Comparison of ENCODE assay signal across 23 mouse cellular contexts in the genomic region with DNA sequence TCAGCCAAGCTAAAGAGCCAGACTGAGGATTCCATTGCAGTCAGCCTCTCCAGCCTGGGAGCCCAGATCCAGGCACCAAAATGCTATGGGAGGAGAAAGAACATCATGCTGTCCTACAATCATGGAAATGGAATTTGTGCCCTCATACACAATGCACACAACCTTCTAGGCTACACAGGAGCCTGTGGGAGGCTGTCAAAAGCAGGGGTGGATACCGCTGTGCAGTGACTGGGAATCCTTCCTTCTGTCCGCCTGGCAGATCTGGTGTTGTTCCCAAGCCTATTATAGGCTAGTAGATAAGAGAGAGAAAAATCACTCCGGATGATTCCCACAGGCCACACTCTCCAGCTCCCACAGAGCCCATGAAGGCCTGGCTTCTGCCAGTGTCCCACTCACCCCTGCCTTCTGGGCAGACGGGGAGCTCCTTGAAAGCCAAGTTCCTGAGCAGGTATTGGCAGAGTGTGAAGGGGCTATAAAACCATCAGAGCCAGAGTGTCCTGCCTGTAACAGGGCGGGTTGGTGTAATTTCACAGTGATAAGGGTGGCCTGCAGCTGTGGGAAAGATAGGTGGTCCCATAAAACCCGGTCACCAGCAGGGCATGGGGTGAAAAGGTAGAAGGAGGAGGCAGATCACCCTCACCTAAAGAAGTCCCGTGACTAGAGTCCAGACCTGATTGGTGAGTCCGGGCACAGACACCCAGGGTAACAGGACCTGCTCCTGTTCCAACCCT. TPM values are rescaled to one million over a fixed set of nuclear protein-coding genes. Genes with fewer than 3 reads are reported as not detected.
DNase-seq lines count a peak whose midpoint lies in the region; ATAC-seq and TF ChIP-seq lines count a peak whose summit lies in the region.
"Had no signal": no experiment of that assay in that cellular context is flagged by ENCODE, and none has a peak within 500 bp of the region (broad histone marks: within the 10 kb centered on the region; RNA-seq: fewer than 3 reads in every experiment).

No protein-coding gene starts in this region.

- no peak for TF ChIP-seq CTCF in forebrain, postnatal 0 days (IDR thresholded peaks at IDR 0.05; ENCODE audit: low read depth)
- TF ChIP-seq CTCF in layer of hippocampus, adult 2 months (conservative IDR thresholded peaks at IDR 0.05): no peak
- no peak for TF ChIP-seq CTCF in stomach, postnatal 0 days (IDR thresholded peaks at IDR 0.05; ENCODE audit: low read depth)

- 0 out of 2 replicates have a peak, but pooled peaks have one; percentile 16 for ATAC-seq in forebrain, embryonic 15.5 days (replicated peaks)
- ATAC-seq in forebrain, postnatal 0 days: no peak
- peak; percentile 63 for ATAC-seq in stomach, embryonic 15.5 days (ENCODE audit: insufficient read depth, low FRiP score, low read depth)
- no peak for ATAC-seq in stomach, postnatal 0 days (ENCODE audit: low FRiP score, low TSS enrichment)
- ATAC-seq: forebrain, embryonic 14.5 days had no signal

- H3K27me3 ChIP-seq in forebrain, embryonic 15.5 days: no peaks in the 10 kb centered on the region
- no peaks in the 10 kb centered on the region for H3K27me3 ChIP-seq in forebrain, postnatal 0 days (ENCODE audit: insufficient read depth, low read length)
- H3K27me3 ChIP-seq in stomach, embryonic 15.5 days (replicated peaks): no peaks in the 10 kb centered on the region
- no peaks in the 10 kb centered on the region for H3K27me3 ChIP-seq in stomach, postnatal 0 days (ENCODE audit: control insufficient read depth, insufficient read depth, low read length)
- H3K27me3 ChIP-seq: heart, embryonic 15.5 days; hindbrain, embryonic 13.5 days; limb, embryonic 12.5 days; liver, embryonic 15.5 days; megakaryocyte, embryonic 14.5 days had no signal

- H3K9ac ChIP-seq in forebrain, embryonic 15.5 days (replicated peaks): no peak overlapping the region
- no peak overlapping the region for H3K9ac ChIP-seq in forebrain, postnatal 0 days
- H3K9ac ChIP-seq in stomach, embryonic 15.5 days: no peak overlapping the region
- H3K9ac ChIP-seq in stomach, postnatal 0 days (ENCODE audit: low read length): no peak overlapping the region
- H3K9ac ChIP-seq: heart, embryonic 15.5 days; hindbrain, embryonic 13.5 days; limb, embryonic 12.5 days; liver, embryonic 15.5 days had no signal

- H3K4me1 ChIP-seq in forebrain, embryonic 15.5 days: no peaks in the 10 kb centered on the region
- H3K4me1 ChIP-seq in forebrain, postnatal 0 days (ENCODE audit: insufficient read depth): no peaks in the 10 kb centered on the region
- no peaks in the 10 kb centered on the region for H3K4me1 ChIP-seq in stomach, embryonic 15.5 days
- no peaks in the 10 kb centered on the region for H3K4me1 ChIP-seq in stomach, postnatal 0 days (replicated peaks; ENCODE audit: control insufficient read depth, insufficient read depth)
- H3K4me1 ChIP-seq: heart, embryonic 15.5 days; hindbrain, embryonic 13.5 days; limb, embryonic 12.5 days; liver, embryonic 15.5 days; megakaryocyte, embryonic 14.5 days had no signal

- WGBS in forebrain, embryonic 15.5 days: 86% methylated on average over 8 of the region's 8 CpGs
- WGBS in forebrain, postnatal 0 days: 85% methylated on average over 8 of the region's 8 CpGs
- WGBS in stomach, embryonic 15.5 days: 52% methylated on average over 8 of the region's 8 CpGs
- WGBS in stomach, postnatal 0 days: 57% methylated on average over 8 of the region's 8 CpGs

- no peak for TF ChIP-seq EP300 in stomach, postnatal 0 days (optimal IDR thresholded peaks at IDR 0.05)

- H3K4me2 ChIP-seq in forebrain, embryonic 15.5 days (replicated peaks): no peak overlapping the region
- no peak overlapping the region for H3K4me2 ChIP-seq in forebrain, postnatal 0 days (ENCODE audit: low read depth)
- no peak overlapping the region for H3K4me2 ChIP-seq in stomach, embryonic 15.5 days
- no peak overlapping the region for H3K4me2 ChIP-seq in stomach, postnatal 0 days (replicated peaks; ENCODE audit: low read depth)
- H3K4me2 ChIP-seq: heart, embryonic 15.5 days; hindbrain, embryonic 13.5 days; limb, embryonic 12.5 days; liver, embryonic 15.5 days had no signal

- no peak overlapping the region for H3K27ac ChIP-seq in forebrain, embryonic 15.5 days (replicated peaks)
- H3K27ac ChIP-seq in forebrain, postnatal 0 days (ENCODE audit: low read depth, low read length): no peak overlapping the region
- peak overlapping the region; percentile 61 for H3K27ac ChIP-seq in layer of hippocampus, adult 2 months
- no peak overlapping the region for H3K27ac ChIP-seq in stomach, embryonic 15.5 days
- H3K27ac ChIP-seq in stomach, postnatal 0 days (replicated peaks): no peak overlapping the region
- H3K27ac ChIP-seq: heart, embryonic 15.5 days; hindbrain, embryonic 13.5 days; limb, embryonic 12.5 days; liver, embryonic 15.5 days had no signal

- no peaks in the 10 kb centered on the region for H3K36me3 ChIP-seq in forebrain, embryonic 15.5 days
- H3K36me3 ChIP-seq in forebrain, postnatal 0 days (ENCODE audit: insufficient read depth): no peaks in the 10 kb centered on the region
- no peaks in the 10 kb centered on the region for H3K36me3 ChIP-seq in stomach, embryonic 15.5 days
- H3K36me3 ChIP-seq in stomach, postnatal 0 days (ENCODE audit: control insufficient read depth, insufficient read depth, low read length): no peaks in the 10 kb centered on the region
- H3K36me3 ChIP-seq: heart, embryonic 15.5 days; hindbrain, embryonic 13.5 days; limb, embryonic 12.5 days; liver, embryonic 15.5 days had no signal

- no peaks in the 10 kb centered on the region for H3K9me3 ChIP-seq in forebrain, embryonic 15.5 days
- H3K9me3 ChIP-seq in forebrain, postnatal 0 days (ENCODE audit: low read length): no peaks in the 10 kb centered on the region
- H3K9me3 ChIP-seq in stomach, embryonic 15.5 days: no peaks in the 10 kb centered on the region
- no peaks in the 10 kb centered on the region for H3K9me3 ChIP-seq in stomach, postnatal 0 days (ENCODE audit: control insufficient read depth, low read length)
- H3K9me3 ChIP-seq: heart, embryonic 15.5 days; hindbrain, embryonic 13.5 days; limb, embryonic 12.5 days; liver, embryonic 15.5 days; megakaryocyte, embryonic 14.5 days had no signal

- DNase-seq in forebrain, postnatal 0 days: no peak
- peak; percentile 43 to 63 for DNase-seq in layer of hippocampus, adult 2 months (ENCODE audit: low spot score in 2 of 2)
- DNase-seq in layer of hippocampus, adult 9-10 months (ENCODE audit: low spot score): no peak
- DNase-seq in stomach, postnatal 0 days (ENCODE audit: low spot score): no peak
- no peak for DNase-seq in thymus, postnatal 4 days
- DNase-seq in thymus, postnatal 14 days: no peak
- DNase-seq: adrenal gland, postnatal 14 days; cerebellum, postnatal 10 days; gastrocnemius, postnatal 36 days; kidney, adult 2 months; kidney, postnatal 36 days; lung, postnatal 10 days; retina, postnatal 1 day had no signal

- H3K4me3 ChIP-seq in forebrain, embryonic 15.5 days: no peak overlapping the region
- no peak overlapping the region for H3K4me3 ChIP-seq in forebrain, postnatal 0 days (ENCODE audit: low read depth, low read length)
- no peak overlapping the region for H3K4me3 ChIP-seq in layer of hippocampus, adult 2 months
- no peak overlapping the region for H3K4me3 ChIP-seq in stomach, embryonic 15.5 days (replicated peaks)
- no peak overlapping the region for H3K4me3 ChIP-seq in stomach, postnatal 0 days (ENCODE audit: low read depth, low read length)
- H3K4me3 ChIP-seq: heart, embryonic 15.5 days; hindbrain, embryonic 13.5 days; limb, embryonic 12.5 days; liver, embryonic 15.5 days; megakaryocyte, embryonic 14.5 days had no signal

RNA-seq across cellular contexts. Expression of a gene that starts 47.9 kb away (rescaled TPM):
- polyA plus RNA-seq in forebrain, embryonic 15.5 days (2015; fragmentation: Nextera tagmentation; extraction: Ambion mirVana): not detected in 2 replicates
- not detected in 2 replicates for total RNA-seq in forebrain, postnatal 0 days (2014; rRNA removed)
- not detected in 2 replicates for polyA plus RNA-seq in forebrain, postnatal 0 days (2015; fragmentation: Nextera tagmentation; extraction: Ambion mirVana)
- not detected for total RNA-seq in layer of hippocampus, adult 2 months (2021)
- 16.7 and 21.4 TPM in 2 replicates for polyA plus RNA-seq in stomach, embryonic 15.5 days (2015; fragmentation: Nextera tagmentation; extraction: Ambion mirVana)
- polyA plus RNA-seq in stomach, postnatal 0 days (2015; fragmentation: Nextera tagmentation; extraction: Ambion mirVana): 1.1 and 1.2 TPM in 2 replicates
- total RNA-seq: gastrocnemius, postnatal 36 days; neutrophil, adult 5-6 weeks had no signal
- polyA plus RNA-seq: forebrain, embryonic 14.5 days; hindbrain, embryonic 13.5 days; kidney, adult 2 months; limb, embryonic 12.5 days; liver, embryonic 15.5 days; thymus, postnatal 0 days had no signal

Comparison
In these comparisons a context has a peak if more than half of its experiments do, and no peak if none do; other contexts are left out.
1. ATAC-seq: peak in forebrain, embryonic 15.5 days (single experiment) and stomach, embryonic 15.5 days (single experiment); none in forebrain, postnatal 0 days (single experiment) and stomach, postnatal 0 days (single experiment).
2. DNase-seq: peak in layer of hippocampus, adult 2 months (2 of 2); none in forebrain, postnatal 0 days (single experiment), layer of hippocampus, adult 9-10 months (single experiment), stomach, postnatal 0 days (single experiment), thymus, postnatal 4 days (single experiment) and thymus, postnatal 14 days (single experiment).